Mouse (Mus musculus) spleen, adult 12 weeks (tissue): ENCODE measurements around the gene Mrps17.

Source experiments
- DNase-seq: peaks from one replicate; pipeline ENCODE4 v3.0.0; 2022; ENCODE audit warnings: low spot score

The Mrps17 gene

GRCm38 (mm10) chr5:129742903-129743488 lies 27.7 kb downstream of the Mrps17 start:
- no peak for DNase-seq

DNA sequence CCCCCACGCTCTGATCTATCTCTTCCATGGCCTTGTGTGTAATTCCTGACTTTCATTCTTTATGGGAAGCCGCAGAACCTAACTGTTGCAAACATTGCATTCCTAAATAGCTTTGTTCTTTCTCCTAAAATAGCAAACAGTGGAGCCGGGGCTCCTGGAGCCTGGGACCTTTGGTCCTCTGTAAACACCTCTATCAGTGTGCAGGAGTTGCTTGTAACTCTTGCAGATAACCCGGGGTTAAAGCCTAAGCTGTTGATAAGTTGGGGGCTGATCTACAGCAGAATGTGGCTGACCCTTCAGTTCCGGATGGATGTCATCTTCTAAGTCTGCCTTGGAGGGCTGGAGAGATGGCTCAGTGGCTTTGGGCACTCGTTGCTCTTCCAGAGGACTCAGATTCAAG lies 28.8 kb downstream of the Mrps17 start:
- no peak for DNase-seq

GRCm38 (mm10) chr5:129756886-129757285 lies 41.6 kb downstream of the Mrps17 start:
- DNase-seq = no peak

- DNase-seq = no peak
Measured at GRCm38 (mm10) chr5:129759929-129760480, 44.7 kb downstream of the Mrps17 start.

- DNase-seq = no peak
Measured at GRCm38 (mm10) chr5:129761865-129762540, 46.7 kb downstream of the Mrps17 start.

GRCm38 (mm10) chr5:129770443-129771355 lies 55.4 kb downstream of the Mrps17 start:
- no peak for DNase-seq
